Mouse (Mus musculus) urinary bladder, postnatal 36 days (tissue): ENCODE measurements around the gene Srrm4.

Experiments
- DNase-seq, 2 experiments: peaks; one replicate each; pipeline ENCODE4 v3.0.0; 2022; ENCODE audit warnings: low spot score in 2 of 2, mixed read lengths in 1 of 2

The Srrm4 gene

DNA sequence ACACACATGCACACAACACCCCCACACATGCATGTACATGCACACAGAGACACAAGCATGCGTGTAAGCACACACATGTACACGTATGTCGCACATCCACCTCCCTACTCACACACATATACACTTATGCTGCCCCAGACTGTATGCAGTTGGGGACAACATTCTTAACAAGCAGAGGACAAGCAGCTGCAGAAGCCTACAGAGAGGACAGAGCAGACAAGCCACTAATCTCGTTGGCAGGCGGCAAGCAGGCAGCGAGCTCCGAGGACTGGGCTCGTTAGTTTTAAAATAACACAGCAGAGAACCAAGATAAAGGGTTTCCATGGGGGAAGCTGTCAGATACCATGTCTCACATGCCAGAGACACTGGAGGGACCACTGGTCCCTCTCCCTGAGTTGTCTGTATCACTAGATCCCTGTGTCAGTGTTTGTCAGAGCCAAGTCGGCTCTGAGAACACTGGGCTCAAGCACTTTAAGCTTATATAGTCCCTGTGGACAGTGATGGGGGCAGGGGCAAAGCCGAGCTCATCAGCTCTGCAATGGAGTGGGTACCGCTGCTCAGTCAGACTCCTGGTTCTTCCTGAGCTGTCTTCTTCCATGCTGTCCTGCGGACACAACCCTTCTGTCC is 99.7 kb downstream of the Srrm4 start:
- no peak for DNase-seq

GRCm38 (mm10) chr5:116490826-116491225 is 100.8 kb downstream of the Srrm4 start:
- DNase-seq, result no peak

GRCm38 (mm10) chr5:116489621-116490020 is 102.0 kb downstream of the Srrm4 start:
- no peak for DNase-seq

DNA sequence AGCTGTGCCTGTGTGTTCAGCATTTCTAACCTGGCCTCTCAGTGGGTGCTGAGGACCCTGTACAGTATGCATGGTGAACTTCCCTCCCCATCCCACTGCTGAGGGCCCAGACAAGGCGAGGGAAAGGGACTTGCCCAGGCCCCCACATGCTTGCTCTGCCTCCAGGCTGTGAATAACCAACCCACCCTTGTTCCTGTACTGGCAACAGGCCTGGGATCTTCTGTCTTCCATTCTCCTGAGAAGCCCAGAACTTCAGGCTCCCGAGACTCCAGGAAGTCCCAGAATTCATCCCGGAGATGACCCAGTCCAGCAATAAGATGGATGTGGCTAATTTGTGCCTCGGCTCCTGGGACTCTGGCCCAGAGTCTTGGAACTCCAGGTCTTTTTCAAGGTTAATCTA is 105.5 kb downstream of the Srrm4 start:
- DNase-seq, result no peak

DNA sequence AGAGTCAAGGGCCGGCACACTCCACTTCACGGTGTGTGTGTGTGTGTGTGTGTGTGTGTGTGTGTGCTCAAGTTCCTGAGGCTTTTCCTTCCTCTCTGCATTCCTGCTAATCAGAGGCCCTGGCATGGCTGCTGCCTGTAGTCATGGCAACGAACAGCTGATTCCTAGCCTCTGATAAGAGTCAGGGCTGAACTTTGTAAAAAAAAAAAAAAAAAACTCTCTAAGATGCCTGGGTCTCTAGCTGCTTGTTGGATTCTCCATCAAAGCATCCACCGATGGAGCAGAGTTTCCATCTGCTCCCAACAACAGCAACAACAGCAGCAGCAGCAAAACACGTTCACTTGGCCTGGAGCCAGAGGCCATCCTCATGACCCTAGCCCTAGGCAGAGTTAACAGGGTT is 106.5 kb downstream of the Srrm4 start:
- peak in 1 of 2 experiments; percentile 4 for DNase-seq

DNA sequence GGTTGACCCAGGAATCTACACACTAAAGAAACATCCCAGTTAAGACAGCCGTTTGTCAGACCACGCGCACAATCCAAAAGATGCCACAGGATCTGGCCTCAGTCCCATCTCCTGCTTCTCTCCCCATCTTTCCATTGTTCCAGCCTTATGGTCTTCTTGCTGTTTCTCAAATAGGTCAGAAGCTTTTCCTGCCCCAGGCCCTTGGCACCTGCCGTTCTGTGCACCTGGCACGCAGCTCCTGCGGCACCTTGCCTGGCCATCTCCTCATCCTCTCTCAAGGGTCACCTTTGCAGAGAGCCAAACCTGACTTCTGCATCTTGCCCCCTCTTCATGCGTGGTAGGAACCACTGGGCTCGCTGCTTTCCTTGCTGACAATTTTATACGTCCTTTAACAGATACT is 107.4 kb downstream of the Srrm4 start:
- no peak for DNase-seq

DNA sequence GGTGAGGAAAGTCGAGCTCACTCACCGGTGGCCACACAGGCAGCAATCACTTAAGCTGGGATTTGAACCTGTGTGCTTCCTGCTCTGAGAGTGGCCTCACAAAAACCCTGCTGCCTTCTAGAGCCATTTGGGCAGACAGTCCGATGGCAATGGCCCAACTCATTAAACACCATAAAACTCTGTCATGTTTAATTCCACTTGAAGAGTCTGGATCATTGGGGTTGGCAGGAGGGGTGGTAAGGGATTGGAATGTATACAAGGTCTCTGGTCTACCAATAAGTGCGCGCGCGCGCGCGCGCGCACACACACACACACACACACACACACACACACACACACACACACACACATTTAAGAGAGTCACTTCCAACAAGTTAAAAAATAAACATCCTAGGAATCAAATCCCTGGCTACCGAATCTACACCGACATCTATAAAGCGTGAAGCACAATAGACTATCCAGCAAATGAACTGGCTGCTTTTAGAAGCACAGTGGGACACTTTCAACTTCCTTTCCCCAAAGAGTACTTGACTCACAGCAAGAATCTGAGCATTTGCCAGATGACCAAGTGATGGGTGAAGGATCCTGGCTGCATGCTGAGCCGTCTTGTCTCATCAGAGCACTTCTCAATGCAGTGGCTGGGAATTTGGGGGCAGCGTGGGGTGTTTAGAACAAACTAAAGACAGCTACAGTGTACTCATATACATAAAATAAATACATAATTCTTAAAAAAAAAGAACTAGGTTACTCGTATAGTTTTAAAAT is 112.8 kb downstream of the Srrm4 start:
- DNase-seq, result no peak

DNA sequence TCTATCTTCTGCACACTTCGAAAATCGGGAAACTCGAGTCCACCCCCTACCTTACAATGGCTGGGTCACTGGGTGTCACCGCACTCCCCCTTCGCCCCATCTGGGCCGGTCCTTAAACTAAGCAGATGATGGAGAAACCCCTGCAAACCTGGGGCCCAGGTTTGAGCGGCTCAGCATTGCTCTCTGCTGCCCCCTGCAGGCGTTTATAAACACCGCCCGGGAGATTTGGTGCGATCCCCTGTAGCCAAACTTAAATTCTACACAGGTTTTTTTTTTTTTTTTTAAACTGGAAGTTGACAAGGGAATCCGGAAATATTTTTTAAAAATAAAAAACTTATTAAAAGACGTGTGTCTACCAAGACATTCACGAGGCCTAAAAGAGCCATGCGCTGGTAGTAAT is 115.6 kb downstream of the Srrm4 start:
- DNase-seq, result peak in 1 of 2 experiments; percentile 11

DNA sequence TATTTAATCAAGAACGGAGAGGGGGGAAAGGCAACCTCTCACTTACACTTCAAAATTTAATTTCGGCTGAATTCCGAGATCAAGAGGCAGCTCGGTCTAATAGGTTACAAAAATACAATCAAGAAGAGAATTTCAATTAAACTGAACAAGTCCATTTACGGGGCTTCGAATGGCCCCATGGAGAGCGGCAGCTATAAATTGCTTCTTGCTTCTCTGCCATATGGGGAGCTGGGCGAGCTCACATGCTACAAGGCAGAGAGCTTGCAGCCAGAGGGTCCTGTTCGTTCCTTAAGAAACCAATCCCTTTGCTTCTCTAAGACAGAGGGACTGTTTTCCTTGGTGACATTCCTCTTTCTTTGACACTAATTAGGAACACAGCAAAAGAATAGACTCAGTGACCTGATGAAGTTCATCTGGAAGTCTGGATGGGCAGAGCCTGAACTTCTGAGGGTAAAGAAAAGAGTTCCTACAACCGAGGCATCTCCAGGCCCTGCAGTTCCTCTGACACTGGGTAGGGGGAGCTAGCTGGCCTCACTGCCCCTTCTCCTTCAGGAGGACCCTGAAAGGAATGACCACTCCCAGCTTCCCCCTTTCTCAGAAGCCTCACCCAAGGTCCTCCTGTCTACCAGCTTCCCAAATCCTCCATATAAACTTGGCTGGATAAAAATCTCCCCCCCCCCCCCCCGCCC is 130.1 kb downstream of the Srrm4 start:
- no peak for DNase-seq

DNA sequence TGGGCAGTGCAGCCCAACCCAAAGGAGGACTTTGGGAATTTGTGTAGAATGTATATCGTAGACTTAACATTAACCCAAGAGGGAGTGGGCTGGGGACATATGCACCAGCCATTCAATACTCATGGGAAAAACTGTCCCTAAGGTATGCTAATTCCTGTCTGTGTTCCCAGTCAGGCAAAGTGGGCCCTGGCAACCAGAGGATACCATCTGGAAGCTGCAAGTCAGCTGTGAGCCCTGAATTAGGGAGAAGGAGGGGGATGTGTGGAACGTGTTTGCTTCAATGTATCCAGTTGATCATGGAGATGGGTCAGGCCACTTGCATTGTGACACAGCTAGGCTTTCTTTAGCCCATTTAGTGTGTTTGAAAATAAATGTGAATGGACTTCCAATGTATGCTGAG is 131.6 kb downstream of the Srrm4 start:
- no peak for DNase-seq

DNA sequence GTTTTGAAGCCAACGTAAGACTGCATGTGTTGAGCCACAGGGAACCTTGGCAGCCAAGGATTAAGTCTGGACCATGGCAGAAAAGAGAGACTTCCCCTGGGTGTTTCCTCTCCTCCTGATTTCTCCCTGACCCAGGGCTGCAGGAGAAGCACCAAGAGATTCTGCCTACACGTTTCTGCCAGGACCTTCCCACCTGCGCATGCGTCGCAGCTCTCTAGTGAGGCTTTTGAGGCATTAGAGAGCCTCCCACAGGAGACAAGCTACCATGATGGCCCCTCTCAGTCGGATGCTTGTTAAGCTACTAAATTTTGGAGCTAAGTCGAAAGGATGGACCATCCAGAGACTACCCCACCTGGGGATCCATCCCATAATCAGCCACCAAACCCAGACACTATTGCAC is 133.8 kb downstream of the Srrm4 start:
- no peak for DNase-seq

GRCm38 (mm10) chr5:116456796-116457515 is 134.7 kb downstream of the Srrm4 start:
- DNase-seq, result no peak

DNA sequence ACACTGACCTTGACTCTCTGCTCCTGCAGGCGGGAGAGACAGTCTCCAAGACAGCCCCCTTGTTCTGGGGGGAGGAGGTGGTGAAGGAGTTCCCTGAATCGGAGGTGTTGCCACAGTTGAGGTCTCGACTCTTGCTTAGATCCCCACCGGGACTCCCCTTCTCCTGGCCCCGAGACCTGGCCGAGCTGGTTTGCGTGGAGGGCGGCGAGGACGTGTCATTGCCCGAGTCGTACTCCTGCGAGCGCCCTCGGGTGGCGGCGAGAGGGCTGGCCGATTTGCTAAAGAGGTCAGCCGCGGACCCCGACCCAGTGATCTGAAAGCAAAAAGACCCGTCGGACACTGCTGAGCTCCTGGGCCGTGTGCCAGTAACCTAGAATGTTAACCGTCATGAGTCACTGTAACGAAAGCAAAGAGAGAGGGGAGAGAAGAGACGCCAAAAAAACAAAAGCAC is 138.2 kb downstream of the Srrm4 start:
- peak; percentile 56 to 61 for DNase-seq

DNA sequence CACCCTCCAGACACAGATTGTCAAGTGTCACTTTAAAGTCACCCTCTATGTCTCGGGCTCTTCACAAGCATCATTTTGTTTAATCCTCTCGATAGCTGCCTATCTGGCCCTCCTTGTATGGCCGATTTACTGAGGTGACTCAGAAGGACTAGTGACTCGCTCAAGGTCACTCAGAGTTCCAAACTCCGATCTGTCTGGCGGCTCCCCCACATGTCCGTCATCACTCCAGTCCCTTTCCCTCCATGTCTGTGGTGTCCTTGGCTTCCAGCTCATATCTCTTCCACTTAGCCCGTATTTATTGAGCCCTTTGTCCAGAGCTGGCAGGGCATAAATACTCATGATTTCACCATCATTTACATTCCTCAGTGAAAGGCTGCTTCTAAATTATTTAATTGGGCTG is 140.7 kb downstream of the Srrm4 start:
- no peak for DNase-seq

DNA sequence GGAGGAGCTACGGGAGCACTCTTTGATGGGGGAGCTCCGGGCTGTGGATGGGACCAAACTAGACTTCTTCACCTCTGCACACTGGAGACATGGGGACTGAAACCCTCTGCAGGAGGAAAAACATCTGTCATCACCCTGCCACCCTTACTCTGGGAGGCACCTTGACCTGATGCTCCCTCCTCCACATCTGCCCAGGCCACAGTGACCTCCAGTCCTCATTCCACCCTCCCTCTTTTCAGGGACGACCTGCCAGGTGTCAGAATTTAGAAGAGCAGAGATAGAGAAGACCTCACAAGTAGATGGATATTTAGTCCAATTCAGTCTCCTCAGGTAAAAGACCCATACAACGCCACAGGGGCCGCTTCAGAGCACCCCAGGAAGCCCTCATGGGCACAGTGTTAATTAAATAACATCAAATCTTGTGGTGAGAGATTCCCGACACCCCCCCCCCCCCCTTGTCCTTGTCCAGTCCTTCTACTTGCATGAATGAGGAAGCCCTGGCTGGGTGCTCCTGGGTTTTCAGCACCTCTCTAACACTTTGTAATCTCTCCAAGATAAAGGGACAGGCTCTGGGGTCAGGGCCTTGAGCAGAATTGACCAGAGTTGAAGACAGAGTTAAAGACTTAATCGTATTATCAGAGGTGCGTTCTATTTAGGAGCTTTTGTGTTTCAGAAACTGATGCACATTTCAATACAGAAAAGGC is 141.9 kb downstream of the Srrm4 start:
- DNase-seq, result no peak

GRCm38 (mm10) chr5:116448409-116449191 is 143.0 kb downstream of the Srrm4 start:
- DNase-seq, result no peak

DNA sequence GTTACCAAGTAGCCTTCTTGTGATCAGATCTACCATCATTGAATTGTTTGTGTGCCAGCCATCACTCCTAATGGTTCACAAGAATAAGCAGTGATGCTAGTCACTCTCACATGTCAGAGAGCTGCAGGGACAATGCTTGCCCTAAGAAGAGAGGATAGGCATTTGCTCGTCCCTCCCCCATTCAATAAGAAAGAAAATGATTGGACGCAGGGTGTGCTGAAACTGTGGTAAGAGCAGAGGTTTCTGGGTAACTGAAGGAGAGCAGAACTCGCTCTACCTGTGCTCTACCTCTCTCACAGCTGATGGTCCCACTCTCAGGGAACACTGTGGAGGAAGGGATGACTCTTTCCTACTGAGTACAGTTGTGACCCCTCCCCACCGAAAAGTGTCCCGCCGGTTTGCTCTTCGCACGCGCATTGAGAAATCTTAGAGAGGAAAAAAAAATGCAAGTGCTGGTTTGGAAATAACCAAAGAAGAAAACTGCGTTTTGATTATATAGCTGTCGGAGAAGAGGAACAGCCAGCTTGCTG is 143.7 kb downstream of the Srrm4 start:
- DNase-seq, result no peak

GRCm38 (mm10) chr5:116446552-116446951 is 145.1 kb downstream of the Srrm4 start:
- no peak for DNase-seq

- no peak for DNase-seq
Observed at GRCm38 (mm10) chr5:116445634-116446367, 145.8 kb downstream of the Srrm4 start.

- no peak for DNase-seq
Observed at GRCm38 (mm10) chr5:116444517-116444916, 147.1 kb downstream of the Srrm4 start.
